Mouse (Mus musculus): ENCODE results near the gene Gm17359. TPM values are rescaled to one million over a fixed set of nuclear protein-coding genes. Genes with fewer than 3 reads are reported as not detected.

The Gm17359 gene
- polyA plus RNA-seq, 1 experiment: not detected

DNA sequence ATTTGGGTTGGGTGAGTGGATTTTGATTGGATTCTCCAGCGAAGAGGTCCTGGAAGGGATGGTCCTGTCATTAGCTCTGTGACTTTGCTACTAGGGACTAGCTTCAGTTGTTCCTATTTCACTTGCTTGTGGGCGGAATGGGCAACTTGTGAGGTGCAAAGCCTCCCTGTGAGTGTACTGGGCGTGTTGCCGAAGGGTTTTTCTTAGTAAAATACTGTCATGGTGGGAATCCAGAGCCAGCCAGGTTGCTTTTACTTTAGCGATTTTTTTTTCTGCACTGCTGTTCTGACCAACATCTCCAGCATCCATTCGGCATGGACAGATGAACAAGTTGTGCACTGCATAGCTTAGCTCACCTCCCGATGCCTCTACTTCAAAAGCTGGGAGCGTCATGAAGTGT is 65.6 kb downstream of the Gm17359 start:
- H3K27me3 ChIP-seq (ENCODE audit: control insufficient read depth): no peaks in the 10 kb centered on the region
- H3K4me3 ChIP-seq (replicated peaks): no peak overlapping the region
- no peaks in the 10 kb centered on the region for H3K9me3 ChIP-seq (ENCODE audit: control insufficient read depth, low read length)
- no peaks in the 10 kb centered on the region for H3K36me3 ChIP-seq (ENCODE audit: control insufficient read depth)
- TF ChIP-seq GATA1 (IDR thresholded peaks at IDR 0.05; ENCODE audit: low read length): no peak
- TF ChIP-seq TAL1 (IDR thresholded peaks at IDR 0.05; ENCODE audit: low read length): no peak
- no peaks in the 10 kb centered on the region for H3K4me1 ChIP-seq (ENCODE audit: control insufficient read depth)

GRCm38 (mm10) chr3:79408546-79408945 is 72.1 kb downstream of the Gm17359 start:
- Histone ChIP-seq H3K36me3 (ENCODE audit: control insufficient read depth) (no peaks in the 10 kb centered on the region), H3K9me3 (ENCODE audit: control insufficient read depth, low read length) (no peaks in the 10 kb centered on the region), H3K4me3 (replicated peaks) (no peak overlapping the region), H3K27me3 (ENCODE audit: control insufficient read depth) (no peaks in the 10 kb centered on the region), H3K4me1 (ENCODE audit: control insufficient read depth) (no peaks in the 10 kb centered on the region)
- TF ChIP-seq TAL1 (IDR thresholded peaks at IDR 0.05; ENCODE audit: low read length) (no peak), GATA1 (IDR thresholded peaks at IDR 0.05; ENCODE audit: low read length) (no peak)

DNA sequence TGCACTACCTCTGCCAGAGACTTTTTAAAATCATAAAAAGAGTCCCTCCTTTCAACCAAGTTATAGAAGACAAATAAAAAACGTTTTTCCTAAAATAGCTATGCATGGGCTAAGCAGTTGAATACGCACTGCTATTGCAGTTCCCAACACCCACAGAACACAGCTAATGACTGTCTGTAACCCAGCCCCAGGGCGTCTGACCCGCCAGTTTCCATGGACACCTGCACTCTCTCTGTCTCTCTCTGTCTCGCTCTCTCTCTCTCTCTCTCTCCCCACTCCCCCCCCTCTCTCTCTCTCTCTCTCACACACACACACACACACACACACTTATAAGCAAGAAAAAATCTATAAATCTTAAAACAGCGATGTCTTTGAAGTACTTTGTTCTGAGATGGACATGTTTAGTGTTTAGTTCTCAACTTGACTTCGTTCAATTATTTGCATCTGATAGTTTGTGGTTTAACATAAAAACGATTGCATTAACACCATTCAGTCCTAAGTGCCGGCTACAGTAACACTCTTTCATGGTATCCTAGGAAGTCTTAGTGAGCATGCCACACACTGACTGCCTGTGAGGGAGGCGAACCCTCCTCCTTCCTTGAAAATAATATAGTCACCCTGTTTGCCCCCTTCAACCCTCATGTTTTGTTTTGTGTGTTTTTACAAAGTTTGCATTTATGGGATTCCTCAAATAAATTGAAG is 73.6 kb downstream of the Gm17359 start:
- H3K27me3 ChIP-seq (ENCODE audit: control insufficient read depth): no peaks in the 10 kb centered on the region
- H3K36me3 ChIP-seq (ENCODE audit: control insufficient read depth): no peaks in the 10 kb centered on the region
- no peak overlapping the region for H3K4me3 ChIP-seq (replicated peaks)
- H3K9me3 ChIP-seq (ENCODE audit: control insufficient read depth, low read length): no peaks in the 10 kb centered on the region
- TF ChIP-seq GATA1 (IDR thresholded peaks at IDR 0.05; ENCODE audit: low read length) (no peak), TAL1 (IDR thresholded peaks at IDR 0.05; ENCODE audit: low read length) (no peak)
- H3K4me1 ChIP-seq (ENCODE audit: control insufficient read depth): no peaks in the 10 kb centered on the region

- Histone ChIP-seq H3K4me3 (replicated peaks) (no peak overlapping the region), H3K9me3 (ENCODE audit: control insufficient read depth, low read length) (no peaks in the 10 kb centered on the region), H3K36me3 (ENCODE audit: control insufficient read depth) (no peaks in the 10 kb centered on the region), H3K4me1 (ENCODE audit: control insufficient read depth) (no peaks in the 10 kb centered on the region), H3K27me3 (ENCODE audit: control insufficient read depth) (no peaks in the 10 kb centered on the region)
- TF ChIP-seq TAL1 (IDR thresholded peaks at IDR 0.05; ENCODE audit: low read length): no peak
- no peak for TF ChIP-seq GATA1 (IDR thresholded peaks at IDR 0.05; ENCODE audit: low read length)
Observed at GRCm38 (mm10) chr3:79410629-79410995, 74.2 kb downstream of the Gm17359 start.

GRCm38 (mm10) chr3:79411666-79412065 is 75.2 kb downstream of the Gm17359 start:
- TF ChIP-seq GATA1 (IDR thresholded peaks at IDR 0.05; ENCODE audit: low read length): no peak
- TF ChIP-seq TAL1 (IDR thresholded peaks at IDR 0.05; ENCODE audit: low read length): no peak
- no peaks in the 10 kb centered on the region for H3K27me3 ChIP-seq (ENCODE audit: control insufficient read depth)
- H3K4me3 ChIP-seq (replicated peaks): no peak overlapping the region
- H3K9me3 ChIP-seq (ENCODE audit: control insufficient read depth, low read length): no peaks in the 10 kb centered on the region
- no peaks in the 10 kb centered on the region for H3K36me3 ChIP-seq (ENCODE audit: control insufficient read depth)
- no peaks in the 10 kb centered on the region for H3K4me1 ChIP-seq (ENCODE audit: control insufficient read depth)

DNA sequence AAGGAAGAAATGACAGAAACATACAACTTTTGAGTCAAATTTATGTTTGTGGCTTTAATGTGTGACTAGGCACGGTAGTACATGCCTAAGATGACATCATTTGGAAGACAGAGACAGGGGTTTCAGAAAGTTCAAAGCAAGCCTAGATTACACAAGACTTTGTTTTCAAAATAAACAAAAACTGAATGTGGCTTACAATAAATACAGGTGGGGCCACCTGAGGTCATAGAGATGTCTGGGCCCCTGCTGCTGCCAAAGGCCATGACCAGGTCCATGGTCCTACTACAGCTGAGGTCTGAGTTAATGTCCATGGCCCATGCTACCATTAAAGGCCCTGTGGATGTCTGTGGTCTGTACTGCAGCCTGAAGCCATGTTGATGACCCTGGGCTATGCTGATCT is 77.0 kb downstream of the Gm17359 start:
- Histone ChIP-seq H3K36me3 (ENCODE audit: control insufficient read depth) (no peaks in the 10 kb centered on the region), H3K4me1 (ENCODE audit: control insufficient read depth) (no peaks in the 10 kb centered on the region)

DNA sequence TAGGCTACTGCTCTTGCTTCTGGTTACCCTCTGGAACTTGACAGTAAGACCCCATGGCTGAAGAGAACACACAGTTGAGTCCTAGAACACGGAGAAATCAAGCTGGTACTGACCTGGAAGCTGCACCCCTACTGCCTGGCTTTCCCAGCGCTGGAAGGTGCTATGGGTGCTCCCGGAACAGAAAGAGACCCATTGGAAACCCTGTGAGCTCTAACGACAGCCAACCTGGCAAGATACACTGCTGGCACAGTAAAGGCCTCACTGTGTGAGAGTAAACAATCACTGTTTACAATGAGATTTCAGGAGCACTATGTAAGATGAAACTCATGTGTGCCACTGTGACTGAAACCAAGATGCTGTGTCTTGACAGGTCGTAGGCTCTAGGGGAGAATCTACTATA is 78.6 kb downstream of the Gm17359 start:
- H3K36me3 ChIP-seq (ENCODE audit: control insufficient read depth): no peaks in the 10 kb centered on the region
- TF ChIP-seq GATA1 (IDR thresholded peaks at IDR 0.05; ENCODE audit: low read length): no peak
- no peak for TF ChIP-seq TAL1 (IDR thresholded peaks at IDR 0.05; ENCODE audit: low read length)
- H3K9me3 ChIP-seq (ENCODE audit: control insufficient read depth, low read length): no peaks in the 10 kb centered on the region
- H3K4me1 ChIP-seq (ENCODE audit: control insufficient read depth): no peaks in the 10 kb centered on the region
- H3K4me3 ChIP-seq (replicated peaks): no peak overlapping the region
- H3K27me3 ChIP-seq (ENCODE audit: control insufficient read depth): no peaks in the 10 kb centered on the region

More for the DNA sequence above, 77.0 kb downstream of the Gm17359 start:
- no peaks in the 10 kb centered on the region for H3K9me3 ChIP-seq (ENCODE audit: control insufficient read depth, low read length)
- no peak overlapping the region for H3K4me3 ChIP-seq (replicated peaks)
- no peaks in the 10 kb centered on the region for H3K27me3 ChIP-seq (ENCODE audit: control insufficient read depth)
- no peak for TF ChIP-seq TAL1 (IDR thresholded peaks at IDR 0.05; ENCODE audit: low read length)
- TF ChIP-seq GATA1 (IDR thresholded peaks at IDR 0.05; ENCODE audit: low read length): no peak

- no peak for TF ChIP-seq GATA1 (IDR thresholded peaks at IDR 0.05; ENCODE audit: low read length)
- TF ChIP-seq TAL1 (IDR thresholded peaks at IDR 0.05; ENCODE audit: low read length): no peak
- H3K4me3 ChIP-seq (replicated peaks): no peak overlapping the region
- no peaks in the 10 kb centered on the region for H3K9me3 ChIP-seq (ENCODE audit: control insufficient read depth, low read length)
- H3K27me3 ChIP-seq (ENCODE audit: control insufficient read depth): no peaks in the 10 kb centered on the region
- no peaks in the 10 kb centered on the region for H3K4me1 ChIP-seq (ENCODE audit: control insufficient read depth)
- no peaks in the 10 kb centered on the region for H3K36me3 ChIP-seq (ENCODE audit: control insufficient read depth)
Observed at GRCm38 (mm10) chr3:79415929-79416328, 79.5 kb downstream of the Gm17359 start.

GRCm38 (mm10) chr3:79416944-79417680 is 80.7 kb downstream of the Gm17359 start:
- H3K4me1 ChIP-seq (ENCODE audit: control insufficient read depth): no peaks in the 10 kb centered on the region
- no peaks in the 10 kb centered on the region for H3K36me3 ChIP-seq (ENCODE audit: control insufficient read depth)
- H3K4me3 ChIP-seq (replicated peaks): no peak overlapping the region
- TF ChIP-seq TAL1 (IDR thresholded peaks at IDR 0.05; ENCODE audit: low read length): no peak
- no peak for TF ChIP-seq GATA1 (IDR thresholded peaks at IDR 0.05; ENCODE audit: low read length)
- no peaks in the 10 kb centered on the region for H3K9me3 ChIP-seq (ENCODE audit: control insufficient read depth, low read length)
- H3K27me3 ChIP-seq (ENCODE audit: control insufficient read depth): no peaks in the 10 kb centered on the region

Data from erythroblast, embryonic 14.5 days (primary cell).